In the genomic region with DNA sequence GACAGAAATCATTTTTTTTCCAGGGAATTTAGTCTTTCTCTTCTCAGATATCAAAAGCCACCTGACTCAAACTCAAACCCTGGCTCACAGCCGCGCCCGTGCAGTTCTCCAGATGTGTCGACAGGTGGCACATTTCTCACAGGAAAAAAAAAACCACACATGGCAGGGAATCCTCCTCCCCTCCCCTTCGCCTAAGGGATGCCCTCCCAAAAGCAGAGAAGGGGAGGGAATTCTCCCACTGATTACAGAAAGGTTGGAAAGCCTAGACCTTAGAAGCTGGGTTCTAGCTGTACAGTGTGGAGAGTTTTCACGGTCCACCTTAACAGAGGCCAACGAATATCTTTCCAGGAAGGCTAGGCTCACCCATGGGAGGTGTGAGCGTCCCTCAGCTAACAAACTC, we compare ENCODE assay signal across 9 mouse cellular contexts. TPM values are rescaled to one million over a fixed set of nuclear protein-coding genes. Genes with fewer than 3 reads are reported as not detected.
DNase-seq lines count a peak whose midpoint lies in the region; ATAC-seq and TF ChIP-seq lines count a peak whose summit lies in the region.
"Had no signal": no experiment of that assay in that cellular context is flagged by ENCODE, and none has a peak within 500 bp of the region (broad histone marks: within the 10 kb centered on the region; RNA-seq: fewer than 3 reads in every experiment).

No protein-coding gene starts in this region.

- no peak overlapping the region for H3K4me3 ChIP-seq in forebrain, embryonic 14.5 days (ENCODE audit: low read depth, low read length)
- no peak overlapping the region for H3K4me3 ChIP-seq in forebrain, embryonic 10.5 days
- no peak overlapping the region for H3K4me3 ChIP-seq in lung, adult 2 months (replicated peaks; ENCODE audit: extremely low read depth, low read depth, low read length)
- H3K4me3 ChIP-seq in embryonic fibroblast, embryonic 13.5 days (ENCODE audit: insufficient read depth, low read length) = no peak overlapping the region
- H3K4me3 ChIP-seq in neural tube, embryonic 14.5 days (ENCODE audit: low read depth, low read length) = no peak overlapping the region
- H3K4me3 ChIP-seq: embryonic facial prominence, embryonic 15.5 days had no signal

- no peak overlapping the region for H3K27ac ChIP-seq in forebrain, embryonic 14.5 days (ENCODE audit: low read depth, low read length)
- no peak overlapping the region for H3K27ac ChIP-seq in forebrain, embryonic 10.5 days
- no peak overlapping the region for H3K27ac ChIP-seq in embryonic fibroblast, embryonic 13.5 days (ENCODE audit: insufficient read depth, low read length)
- H3K27ac ChIP-seq in neural tube, embryonic 14.5 days (ENCODE audit: low read depth, low read length) = no peak overlapping the region
- H3K27ac ChIP-seq: embryonic facial prominence, embryonic 15.5 days had no signal

- no peaks in the 10 kb centered on the region for H3K36me3 ChIP-seq in forebrain, embryonic 14.5 days (ENCODE audit: control insufficient read depth, insufficient read depth, low read length)
- no peaks in the 10 kb centered on the region for H3K36me3 ChIP-seq in forebrain, embryonic 10.5 days (replicated peaks)
- H3K36me3 ChIP-seq in neural tube, embryonic 14.5 days (ENCODE audit: control insufficient read depth, insufficient read depth, low read length) = no peaks in the 10 kb centered on the region
- H3K36me3 ChIP-seq: embryonic facial prominence, embryonic 15.5 days had no signal

- peak; percentile 37; the same call in 1 of the 2 replicates for ATAC-seq in forebrain, embryonic 14.5 days
- peak; percentile 35; the same call in 1 of the 2 replicates for ATAC-seq in neural tube, embryonic 14.5 days (ENCODE audit: low read depth)

- no peak overlapping the region for H3K4me2 ChIP-seq in forebrain, embryonic 14.5 days (ENCODE audit: low read length)
- no peak overlapping the region for H3K4me2 ChIP-seq in neural tube, embryonic 14.5 days (ENCODE audit: low read depth, low read length)
- H3K4me2 ChIP-seq: embryonic facial prominence, embryonic 15.5 days had no signal

- H3K4me1 ChIP-seq in forebrain, embryonic 14.5 days (ENCODE audit: control insufficient read depth, insufficient read depth, low read length) = no peaks in the 10 kb centered on the region
- peaks cover 15% of the 10 kb centered on the region for H3K4me1 ChIP-seq in forebrain, embryonic 10.5 days
- H3K4me1 ChIP-seq in lung, adult 2 months (ENCODE audit: control insufficient read depth, insufficient read depth, low read length) = no peaks in the 10 kb centered on the region
- no peaks in the 10 kb centered on the region for H3K4me1 ChIP-seq in embryonic fibroblast, embryonic 13.5 days (ENCODE audit: control insufficient read depth, insufficient read depth, low read length)
- H3K4me1 ChIP-seq in neural tube, embryonic 14.5 days (ENCODE audit: control insufficient read depth, insufficient read depth, low read length) = no peaks in the 10 kb centered on the region

- no peak overlapping the region for H3K9ac ChIP-seq in forebrain, embryonic 14.5 days (ENCODE audit: low read length)
- no peak overlapping the region for H3K9ac ChIP-seq in neural tube, embryonic 14.5 days (replicated peaks; ENCODE audit: low read depth, low read length)
- H3K9ac ChIP-seq: embryonic facial prominence, embryonic 15.5 days had no signal

- TF ChIP-seq CTCF in lung, adult 2 months (IDR thresholded peaks at IDR 0.05; ENCODE audit: insufficient read depth, low read length) = peak; percentile 36; the same call in 1 of the 2 replicates
- TF ChIP-seq CTCF in embryonic fibroblast, embryonic 13.5 days (IDR thresholded peaks at IDR 0.05; ENCODE audit: borderline replicate concordance, insufficient read depth, low read length) = peak; percentile 43

- no peaks in the 10 kb centered on the region for H3K9me3 ChIP-seq in forebrain, embryonic 14.5 days (replicated peaks; ENCODE audit: control insufficient read depth, low read length)
- no peaks in the 10 kb centered on the region for H3K9me3 ChIP-seq in forebrain, embryonic 10.5 days
- no peaks in the 10 kb centered on the region for H3K9me3 ChIP-seq in neural tube, embryonic 14.5 days (ENCODE audit: control insufficient read depth, low read length)
- H3K9me3 ChIP-seq: embryonic facial prominence, embryonic 15.5 days had no signal

- 2% methylated on average over 8 of the region's 8 CpGs for WGBS in forebrain, embryonic 14.5 days
- WGBS in forebrain, embryonic 10.5 days = under 1% methylated on average over 8 of the region's 8 CpGs
- 2% methylated on average over 8 of the region's 8 CpGs for WGBS in lung, adult 2 months
- WGBS in neural tube, embryonic 14.5 days = 0% methylated on average over 8 of the region's 8 CpGs

- H3K27me3 ChIP-seq in forebrain, embryonic 14.5 days (replicated peaks; ENCODE audit: control insufficient read depth, insufficient read depth, low read length) = peaks cover 88% of the 10 kb centered on the region
- peaks cover 100% of the 10 kb centered on the region for H3K27me3 ChIP-seq in forebrain, embryonic 10.5 days (ENCODE audit: poor library complexity, severe bottlenecking)
- H3K27me3 ChIP-seq in neural tube, embryonic 14.5 days (ENCODE audit: control insufficient read depth, insufficient read depth, low read length) = peaks cover 63% of the 10 kb centered on the region

- peak; percentile 74 for DNase-seq in forebrain, embryonic 14.5 days (ENCODE audit: low spot score)
- DNase-seq in forebrain, embryonic 10.5 days (ENCODE audit: extremely low spot score, low spot score) = no peak
- no peak for DNase-seq in lung, adult 2 months
- DNase-seq in lung, postnatal 25 days (ENCODE audit: low spot score) = no peak
- no peak for DNase-seq in B cell, adult 2 months
- DNase-seq in left cerebral cortex, adult 9 months (ENCODE audit: low spot score in 2 of 2) = no peak

- TF ChIP-seq POLR2A in lung, adult 2 months (IDR thresholded peaks at IDR 0.05; ENCODE audit: borderline replicate concordance, extremely low read depth, low read depth, low read length) = no peak
- TF ChIP-seq POLR2A in embryonic fibroblast, embryonic 13.5 days (IDR thresholded peaks at IDR 0.05; ENCODE audit: low read depth, low read length) = no peak

RNA-seq across cellular contexts. Expression of gene En1, which starts 7.6 kb away (rescaled TPM):
- not detected in 2 replicates for polyA plus RNA-seq in forebrain, embryonic 14.5 days (2014; fragmentation: Nextera tagmentation; extraction: Ambion mirVana)
- 0.10 TPM in 2 replicates for polyA plus RNA-seq in forebrain, embryonic 10.5 days (2016; fragmentation: Nextera tagmentation; extraction: Ambion mirVana)
- not detected in 2 replicates for polyA plus RNA-seq in lung, adult 2 months (2012; rRNA removed)
- polyA plus RNA-seq in embryonic fibroblast, embryonic 13.5 days (2011; ENCODE audit: insufficient read length, low read depth, missing spikeins) = 10.5 and 11.3 TPM in 2 replicates
- 1.3 and 2.1 TPM in 2 replicates for polyA plus RNA-seq in neural tube, embryonic 14.5 days (2014; fragmentation: Nextera tagmentation; extraction: Ambion mirVana)
